9 mouse cellular contexts compared by ENCODE assay signal in genomic region chr19:31530616-31531015, GRCm38 (mm10).
DNase-seq lines count a peak whose midpoint lies in the region; ATAC-seq and TF ChIP-seq lines count a peak whose summit lies in the region.
"Had no signal": no experiment of that assay in that cellular context is flagged by ENCODE, and none has a peak within 500 bp of the region (broad histone marks: within the 10 kb centered on the region; RNA-seq: fewer than 3 reads in every experiment).

No protein-coding gene starts in this region.

- no peaks in the 10 kb centered on the region for H3K36me3 ChIP-seq in intestine, embryonic 14.5 days (ENCODE audit: control insufficient read depth, insufficient read depth, low read length)
- no peaks in the 10 kb centered on the region for H3K36me3 ChIP-seq in intestine, postnatal 0 days (ENCODE audit: control insufficient read depth, insufficient read depth)
- no peaks in the 10 kb centered on the region for H3K36me3 ChIP-seq in kidney, postnatal 0 days (ENCODE audit: insufficient read depth, low read length)
- H3K36me3 ChIP-seq in neural tube, embryonic 13.5 days = no peaks in the 10 kb centered on the region
- H3K36me3 ChIP-seq: liver, embryonic 13.5 days had no signal

- DNase-seq in intestine, embryonic 14.5 days (ENCODE audit: low spot score) = no peak
- peak; percentile 39 for DNase-seq in brain, embryonic 14.5 days (ENCODE audit: low read depth)
- peak; percentile 76 for DNase-seq in kidney, postnatal 0 days (ENCODE audit: low spot score)
- DNase-seq in cerebellum, postnatal 4 days (ENCODE audit: low spot score in 2 of 2) = no peak
- DNase-seq in cerebellum, adult 8-10 months = no peak
- DNase-seq in thymus, postnatal 4 days = no peak
- DNase-seq: liver, embryonic 13.5 days had no signal

- peaks cover 18% of the 10 kb centered on the region for H3K4me1 ChIP-seq in intestine, embryonic 14.5 days (replicated peaks; ENCODE audit: control insufficient read depth, insufficient read depth, low read length)
- no peaks in the 10 kb centered on the region for H3K4me1 ChIP-seq in intestine, postnatal 0 days (replicated peaks; ENCODE audit: control insufficient read depth, insufficient read depth, low read length)
- peaks cover 8% of the 10 kb centered on the region; the same call in 1 of the 2 replicates for H3K4me1 ChIP-seq in kidney, postnatal 0 days (replicated peaks; ENCODE audit: insufficient read depth, low read length)
- peaks cover 17% of the 10 kb centered on the region for H3K4me1 ChIP-seq in neural tube, embryonic 13.5 days (replicated peaks)
- H3K4me1 ChIP-seq: liver, embryonic 13.5 days had no signal

- H3K4me2 ChIP-seq in intestine, embryonic 14.5 days (ENCODE audit: low read length) = peak overlapping the region; percentile 22; the same call in 1 of the 2 replicates
- no peak overlapping the region for H3K4me2 ChIP-seq in intestine, postnatal 0 days (replicated peaks; ENCODE audit: low read depth)
- peak overlapping the region; percentile 27; the same call in 1 of the 2 replicates for H3K4me2 ChIP-seq in kidney, postnatal 0 days (ENCODE audit: low read length)
- no peak overlapping the region for H3K4me2 ChIP-seq in neural tube, embryonic 13.5 days
- H3K4me2 ChIP-seq: liver, embryonic 13.5 days had no signal

- 27% methylated on average over 5 of the region's 5 CpGs for WGBS in intestine, embryonic 14.5 days
- 27% methylated on average over 5 of the region's 5 CpGs for WGBS in intestine, postnatal 0 days
- 24% methylated on average over 5 of the region's 5 CpGs for WGBS in kidney, postnatal 0 days
- 26% methylated on average over 5 of the region's 5 CpGs for WGBS in neural tube, embryonic 13.5 days

- H3K4me3 ChIP-seq in intestine, embryonic 14.5 days (ENCODE audit: low read depth, low read length) = no peak overlapping the region
- no peak overlapping the region for H3K4me3 ChIP-seq in intestine, postnatal 0 days (ENCODE audit: low read depth, low read length)
- no peak overlapping the region for H3K4me3 ChIP-seq in kidney, postnatal 0 days (replicated peaks; ENCODE audit: low read depth, low read length)
- no peak overlapping the region for H3K4me3 ChIP-seq in neural tube, embryonic 13.5 days
- H3K4me3 ChIP-seq: liver, embryonic 13.5 days had no signal

- no peaks in the 10 kb centered on the region for H3K9me3 ChIP-seq in intestine, embryonic 14.5 days (ENCODE audit: control insufficient read depth, low read length)
- no peaks in the 10 kb centered on the region for H3K9me3 ChIP-seq in intestine, postnatal 0 days (ENCODE audit: control insufficient read depth)
- H3K9me3 ChIP-seq in kidney, postnatal 0 days (replicated peaks; ENCODE audit: low read length) = no peaks in the 10 kb centered on the region
- no peaks in the 10 kb centered on the region for H3K9me3 ChIP-seq in neural tube, embryonic 13.5 days
- H3K9me3 ChIP-seq: liver, embryonic 13.5 days had no signal

- no peak overlapping the region for H3K27ac ChIP-seq in intestine, embryonic 14.5 days (ENCODE audit: low read depth)
- H3K27ac ChIP-seq in intestine, postnatal 0 days (ENCODE audit: low read depth, low read length) = no peak overlapping the region
- 0 out of 2 replicates have a peak overlapping the region, but pooled peaks have one; percentile 43 for H3K27ac ChIP-seq in kidney, postnatal 0 days
- 0 out of 2 replicates have a peak overlapping the region, but pooled peaks have one; percentile 38 for H3K27ac ChIP-seq in neural tube, embryonic 13.5 days (replicated peaks)
- H3K27ac ChIP-seq: liver, embryonic 13.5 days had no signal

- ATAC-seq in intestine, embryonic 14.5 days (replicated peaks; ENCODE audit: low FRiP score, low TSS enrichment, low read depth) = no peak
- ATAC-seq in intestine, postnatal 0 days = no peak
- no peak for ATAC-seq in kidney, postnatal 0 days (replicated peaks; ENCODE audit: low FRiP score, low read depth)
- peak; percentile 53 for ATAC-seq in neural tube, embryonic 13.5 days (ENCODE audit: low read depth)

- no peak for TF ChIP-seq POLR2A in brain, embryonic 14.5 days (IDR thresholded peaks at IDR 0.05; ENCODE audit: borderline replicate concordance, extremely low read depth, insufficient read depth, insufficient read length, poor library complexity, severe bottlenecking)

- H3K9ac ChIP-seq in intestine, embryonic 14.5 days (ENCODE audit: low read length) = no peak overlapping the region
- H3K9ac ChIP-seq in intestine, postnatal 0 days (ENCODE audit: low read depth, low read length) = no peak overlapping the region
- H3K9ac ChIP-seq in kidney, postnatal 0 days (ENCODE audit: low read depth, low read length) = no peak overlapping the region
- H3K9ac ChIP-seq in neural tube, embryonic 13.5 days = no peak overlapping the region
- H3K9ac ChIP-seq: liver, embryonic 13.5 days had no signal

- TF ChIP-seq CTCF in intestine, postnatal 0 days (IDR thresholded peaks at IDR 0.05; ENCODE audit: low read depth) = no peak
- no peak for TF ChIP-seq CTCF in brain, embryonic 14.5 days (IDR thresholded peaks at IDR 0.05; ENCODE audit: borderline replicate concordance, extremely low read depth, insufficient read depth, insufficient read length)
- no peak for TF ChIP-seq CTCF in kidney, postnatal 0 days (IDR thresholded peaks at IDR 0.05; ENCODE audit: low read depth)

- H3K27me3 ChIP-seq in intestine, embryonic 14.5 days (replicated peaks; ENCODE audit: control insufficient read depth, insufficient read depth, low read length) = no peaks in the 10 kb centered on the region
- no peaks in the 10 kb centered on the region for H3K27me3 ChIP-seq in intestine, postnatal 0 days (replicated peaks; ENCODE audit: control insufficient read depth, insufficient read depth, low read length)
- no peaks in the 10 kb centered on the region for H3K27me3 ChIP-seq in kidney, postnatal 0 days (ENCODE audit: insufficient read depth, low read length)
- no peaks in the 10 kb centered on the region for H3K27me3 ChIP-seq in neural tube, embryonic 13.5 days
- H3K27me3 ChIP-seq: liver, embryonic 13.5 days had no signal

Comparison
In these comparisons a context has a peak if more than half of its experiments do, and no peak if none do; other contexts are left out.
1. H3K4me2 ChIP-seq: peak in intestine, embryonic 14.5 days (single experiment) and kidney, postnatal 0 days (single experiment); none in intestine, postnatal 0 days (single experiment) and neural tube, embryonic 13.5 days (single experiment).
2. DNase-seq: peak in brain, embryonic 14.5 days (single experiment) and kidney, postnatal 0 days (single experiment); none in intestine, embryonic 14.5 days (single experiment), cerebellum, postnatal 4 days (0 of 2), cerebellum, adult 8-10 months (single experiment) and thymus, postnatal 4 days (single experiment).
3. H3K27ac ChIP-seq: peak in kidney, postnatal 0 days (single experiment) and neural tube, embryonic 13.5 days (single experiment); none in intestine, embryonic 14.5 days (single experiment) and intestine, postnatal 0 days (single experiment).